Mouse (Mus musculus) hindbrain, embryonic 11.5 days (tissue): ENCODE measurements around the gene Tcaf1. TPM values are rescaled to one million over a fixed set of nuclear protein-coding genes. Genes with fewer than 3 reads are reported as not detected.

Experiments
- ATAC-seq: fragments of 200-750 bp; cut with Nextera tagmentation; 2 replicates; pipeline ENCODE4 v1.8.0; 2017; ENCODE audit warnings: mild to moderate bottlenecking, moderate TSS enrichment, moderate library complexity; ENCODE audit not compliant: low FRiP score
- DNase-seq: peaks from one replicate; pipeline ENCODE4 v3.0.0-alpha.2; 2015; ENCODE audit warnings: low spot score
- H3K27ac ChIP-seq: fragments of 300-500 bp; sonication (generic); 2 replicates; pipeline ENCODE4 v1.5.1; 2014; ENCODE audit warnings: mild to moderate bottlenecking, low read depth, low read length
- H3K27me3 ChIP-seq: fragments of 300-500 bp; sonication (generic); 2 replicates; pipeline ENCODE4 v1.6.1; 2014; ENCODE audit warnings: mild to moderate bottlenecking, low read length, moderate library complexity, mixed read lengths; ENCODE audit not compliant: control insufficient read depth, insufficient read depth
- H3K36me3 ChIP-seq: fragments of 300-500 bp; sonication (generic); 2 replicates; pipeline ENCODE4 v1.6.1; 2014; ENCODE audit warnings: mild to moderate bottlenecking, low read length, moderate library complexity, mixed read lengths; ENCODE audit not compliant: control insufficient read depth, insufficient read depth
- H3K4me1 ChIP-seq: fragments of 300-500 bp; sonication (generic); replicated peaks from 2 replicates; pipeline ENCODE4 v1.6.1; 2014; ENCODE audit warnings: low read length, mixed read lengths; ENCODE audit not compliant: control insufficient read depth, insufficient read depth
- H3K4me2 ChIP-seq: fragments of 300-500 bp; sonication (generic); replicated peaks from 2 replicates; pipeline ENCODE4 v1.6.1; 2014; ENCODE audit warnings: mild to moderate bottlenecking, low read depth, low read length
- H3K4me3 ChIP-seq: fragments of 300-500 bp; sonication (generic); 2 replicates; pipeline ENCODE4 v1.5.1; 2014; ENCODE audit warnings: low read depth, low read length
- H3K9ac ChIP-seq: fragments of 300-500 bp; sonication (generic); 2 replicates; pipeline ENCODE4 v1.6.1; 2014; ENCODE audit warnings: low read depth, low read length
- H3K9me3 ChIP-seq: fragments of 300-500 bp; sonication (generic); 2 replicates; pipeline ENCODE4 v1.6.1; 2016; ENCODE audit warnings: low read length; ENCODE audit not compliant: control insufficient read depth
- WGBS: fragments of 180-500 bp; shearing (Covaris S2); extraction: QIAGEN DNeasy Blood & Tissue Kit; methylation state at CpG from one replicate; pipeline ENCODE4 v1.1.7; 2014; 5-methylcytosine and 5-hydroxymethylcytosine counted together
- polyA plus RNA-seq: library from polyadenylated mRNA; unstranded; fragments of >200 nt; fragmentation: Nextera tagmentation; extraction: Ambion mirVana; gene quantifications from 2 replicates; pipeline ENCODE4 v1.2.1, GENCODE M21; 2014

The Tcaf1 gene
- polyA plus RNA-seq, 1 experiment from 2014 or later = 162 TPM

DNA sequence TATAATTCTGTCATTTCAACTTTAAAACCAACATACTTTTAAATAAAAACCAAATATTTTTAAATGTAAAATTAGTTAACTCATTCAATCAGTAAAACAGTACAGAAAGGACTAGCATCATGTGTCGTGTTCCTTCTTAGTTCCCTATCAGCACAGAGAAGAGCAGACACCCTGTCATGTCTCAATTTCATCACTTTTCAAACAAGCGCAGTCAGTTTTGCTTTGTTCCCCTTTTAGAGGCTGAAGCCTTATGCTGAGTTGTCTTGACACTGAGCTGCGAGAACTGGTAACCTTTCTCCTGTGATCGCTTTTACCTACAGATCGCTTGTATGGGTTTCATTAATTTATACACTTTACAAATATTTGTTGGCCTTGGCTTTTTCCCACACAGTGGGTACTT is 75.5 kb downstream of the Tcaf1 start:
- H3K9me3 ChIP-seq = no peaks in the 10 kb centered on the region
- H3K4me3 ChIP-seq = no peak overlapping the region
- H3K36me3 ChIP-seq = no peaks in the 10 kb centered on the region
- H3K27me3 ChIP-seq = no peaks in the 10 kb centered on the region
- H3K4me2 ChIP-seq = no peak overlapping the region
- ATAC-seq = no peak
- DNase-seq = no peak
- no peak overlapping the region for H3K27ac ChIP-seq
- H3K4me1 ChIP-seq = no peaks in the 10 kb centered on the region
- 88% methylated on average over 5 of the region's 5 CpGs for whole genome bisulfite sequencing
- no peak overlapping the region for H3K9ac ChIP-seq

DNA sequence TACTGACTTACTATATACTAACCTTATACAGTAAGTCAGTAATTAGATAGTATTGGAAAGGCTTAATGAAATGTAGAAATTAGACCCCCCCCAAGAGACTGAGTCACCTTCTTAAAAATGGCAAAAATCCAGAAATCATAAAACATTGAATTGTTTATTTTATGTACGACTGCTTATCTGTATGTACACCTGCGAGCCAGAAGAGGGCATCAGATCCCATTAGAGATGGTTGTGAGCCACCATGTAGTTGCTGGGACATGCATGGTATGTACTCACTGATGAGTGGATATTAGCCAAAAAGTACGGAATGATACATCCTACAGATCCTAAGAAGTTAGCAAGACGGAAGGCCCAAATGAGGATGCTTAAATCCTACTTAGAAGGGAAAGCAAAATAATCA is 78.5 kb downstream of the Tcaf1 start:
- Histone ChIP-seq H3K27me3 (no peaks in the 10 kb centered on the region), H3K4me2 (no peak overlapping the region), H3K36me3 (no peaks in the 10 kb centered on the region), H3K4me3 (no peak overlapping the region), H3K9me3 (no peaks in the 10 kb centered on the region), H3K4me1 (no peaks in the 10 kb centered on the region), H3K27ac (no peak overlapping the region), H3K9ac (no peak overlapping the region)
- no peak for ATAC-seq
- no peak for DNase-seq
- 79% methylated on average over 4 of the region's 4 CpGs for WGBS

Other genes starting within 250 kb of the Tcaf1 start
- not detected in 2 replicates for gene Olfr458, start 244.9 kb downstream of the Tcaf1 start, polyA plus RNA-seq
- gene Olfr457, start 233.8 kb downstream of the Tcaf1 start, polyA plus RNA-seq = not detected in 2 replicates
- gene Olfr456, start 222.9 kb downstream of the Tcaf1 start, polyA plus RNA-seq = not detected in 2 replicates
- gene Olfr455, start 162.5 kb downstream of the Tcaf1 start, polyA plus RNA-seq = not detected in 2 replicates
- gene Tcaf3, start 112.4 kb downstream of the Tcaf1 start, polyA plus RNA-seq = not detected in 2 replicates
- gene Tcaf2, start 64.8 kb downstream of the Tcaf1 start, polyA plus RNA-seq = 2.1 and 2.6 TPM in 2 replicates
- gene Olfr453, start 29.3 kb upstream of the Tcaf1 start, polyA plus RNA-seq = not detected in 2 replicates
- not detected in 2 replicates for gene Olfr38, start 46.3 kb upstream of the Tcaf1 start, polyA plus RNA-seq
- gene Olfr452, start 75.0 kb upstream of the Tcaf1 start, polyA plus RNA-seq = not detected in 2 replicates
- not detected in 2 replicates for gene Olfr450, start 101.9 kb upstream of the Tcaf1 start, polyA plus RNA-seq
- gene Olfr449, start 124.3 kb upstream of the Tcaf1 start, polyA plus RNA-seq = not detected in 2 replicates
- gene Olfr448, start 180.4 kb upstream of the Tcaf1 start, polyA plus RNA-seq = not detected in 2 replicates
- gene Olfr447, start 198.8 kb upstream of the Tcaf1 start, polyA plus RNA-seq = not detected in 2 replicates
- gene Olfr446, start 211.3 kb upstream of the Tcaf1 start, polyA plus RNA-seq = not detected in 2 replicates
- gene Olfr444, start 239.0 kb upstream of the Tcaf1 start, polyA plus RNA-seq = not detected in 2 replicates